Mouse (Mus musculus) layer of hippocampus, adult 9-11 months (tissue): ENCODE data around the gene Olfr1419.
"Not testable (repeated sequence)": the region's sequence is repeated elsewhere in the genome, so short reads cannot be mapped to it uniquely, and the experiment has no call there.

Experiments used
- DNase-seq: peaks from one replicate; pipeline ENCODE4 v3.0.0; 2022

The Olfr1419 gene

GRCm38 (mm10) chr19:11875006-11875405, at the start of gene Olfr1419:
Gene Olfr1419 (minus strand): TSS chr19:11875106.
- DNase-seq = no peak

- not testable (repeated sequence) for DNase-seq
Observed at GRCm38 (mm10) chr19:11922515-11922914, 47.6 kb upstream of the Olfr1419 start.

- DNase-seq = no peak
Observed at GRCm38 (mm10) chr19:11922068-11922467, 47.2 kb upstream of the Olfr1419 start.

GRCm38 (mm10) chr19:11915804-11916203, 40.9 kb upstream of the Olfr1419 start:
- DNase-seq = peak; percentile 14

GRCm38 (mm10) chr19:11912533-11913121, 37.7 kb upstream of the Olfr1419 start:
- peak; percentile 50 for DNase-seq

GRCm38 (mm10) chr19:11912037-11912532, 37.2 kb upstream of the Olfr1419 start, which contains the start of gene Patl1:
Gene Patl1 (plus strand): TSS chr19:11912399.
- peak; percentile 99 for DNase-seq

GRCm38 (mm10) chr19:11911603-11912002, 36.7 kb upstream of the Olfr1419 start:
- DNase-seq = peak; percentile 18

- DNase-seq = no peak
Observed at GRCm38 (mm10) chr19:11911021-11911420, 36.1 kb upstream of the Olfr1419 start.

- DNase-seq = no peak
Observed at GRCm38 (mm10) chr19:11886265-11886664, 11.4 kb upstream of the Olfr1419 start, which contains the start of gene Olfr1420. Gene Olfr1420 (plus strand): TSS chr19:11886565.

GRCm38 (mm10) chr19:11878404-11878803, 3.5 kb upstream of the Olfr1419 start:
- not testable (repeated sequence) for DNase-seq

- DNase-seq = no peak
Observed at GRCm38 (mm10) chr19:11867837-11868236, 7.1 kb downstream of the Olfr1419 start.

GRCm38 (mm10) chr19:11860966-11861365, 13.9 kb downstream of the Olfr1419 start, which contains the start of gene Olfr1418:
Gene Olfr1418 (minus strand): TSS chr19:11861066.
- DNase-seq = no peak

- DNase-seq = no peak
Observed at GRCm38 (mm10) chr19:11856506-11856905, 18.4 kb downstream of the Olfr1419 start.

- no peak for DNase-seq
Observed at GRCm38 (mm10) chr19:11854821-11855220, 20.1 kb downstream of the Olfr1419 start.

GRCm38 (mm10) chr19:11852652-11853051, 22.3 kb downstream of the Olfr1419 start:
- DNase-seq = no peak

GRCm38 (mm10) chr19:11846333-11846732, 28.6 kb downstream of the Olfr1419 start:
- peak; percentile 3 for DNase-seq

GRCm38 (mm10) chr19:11839119-11839518, 35.8 kb downstream of the Olfr1419 start, which contains the start of gene Olfr1417:
Gene Olfr1417 (minus strand): TSS chr19:11839219.
- no peak for DNase-seq

- DNase-seq = no peak
Observed at GRCm38 (mm10) chr19:11823346-11824065, 51.4 kb downstream of the Olfr1419 start.

GRCm38 (mm10) chr19:11820211-11820610, 54.7 kb downstream of the Olfr1419 start:
- DNase-seq = no peak

GRCm38 (mm10) chr19:11819800-11820199, 55.1 kb downstream of the Olfr1419 start:
- peak; percentile 51 for DNase-seq

- DNase-seq = no peak
Observed at GRCm38 (mm10) chr19:11819143-11819700, 55.7 kb downstream of the Olfr1419 start, which contains the start of gene Stx3. Gene Stx3 (minus strand): TSS chr19:11819403.
